Mouse (Mus musculus) myocyte (in vitro differentiated cells): ENCODE results near the gene Gm20388. TPM values are rescaled to one million over a fixed set of nuclear protein-coding genes. Genes with fewer than 3 reads are reported as not detected.
A peak's percentile ranks its signal among the peaks of the same experiment; 100 is the strongest.
"Not testable (repeated sequence)": the region's sequence is repeated elsewhere in the genome, so short reads cannot be mapped to it uniquely, and the experiment has no call there.

Experiments used
- H3K27me3 ChIP-seq: one replicate; pipeline ENCODE4 v1.6.1; 2011; ENCODE audit not compliant: control insufficient read depth, insufficient read depth, insufficient read length
- H3K36me3 ChIP-seq: one replicate; pipeline ENCODE4 v1.6.1; 2011; ENCODE audit not compliant: control insufficient read depth, insufficient read depth
- H3K4me2 ChIP-seq: one replicate; pipeline ENCODE4 v1.6.1; 2011; ENCODE audit warnings: low read depth, control low read depth
- H3K4me3 ChIP-seq: one replicate; pipeline ENCODE4 v1.5.1; 2011; ENCODE audit warnings: mild to moderate bottlenecking, control low read depth, moderate library complexity
- H3K79me2 ChIP-seq: one replicate; pipeline ENCODE4 v1.6.1; 2011; ENCODE audit not compliant: control insufficient read depth, insufficient read depth
- H3ac ChIP-seq: one replicate; pipeline ENCODE4 v1.6.1; 2011; ENCODE audit not compliant: control insufficient read depth, insufficient read length
- CEBPB ChIP-seq: IDR thresholded peaks from 2 replicates; pipeline ENCODE4 v1.6.1; 2011; ENCODE audit warnings: mild to moderate bottlenecking, moderate library complexity; ENCODE audit not compliant: poor library complexity, insufficient read depth, severe bottlenecking
- E2F4 ChIP-seq: IDR thresholded peaks from one replicate; pipeline ENCODE4 v1.6.1; 2011; ENCODE audit warnings: mild to moderate bottlenecking, control low read depth, moderate library complexity; ENCODE audit not compliant: insufficient read depth
- MAX ChIP-seq: IDR thresholded peaks from one replicate; pipeline ENCODE4 v1.6.1; 2011; ENCODE audit warnings: low read depth, mild to moderate bottlenecking, control low read depth
- MYOD1 ChIP-seq, 3 experiments: IDR thresholded peaks; one replicate each; pipeline ENCODE4 v1.6.1; 2011; ENCODE audit warnings: control low read depth in 2 of 3, low read depth in 2 of 3, mild to moderate bottlenecking in 2 of 3, moderate library complexity in 1 of 3; ENCODE audit not compliant: insufficient read length in 2 of 3, control insufficient read depth in 1 of 3
- MYOG ChIP-seq, 3 experiments: IDR thresholded peaks; one replicate each; pipeline ENCODE4 v1.6.1; 2011; ENCODE audit warnings: control low read depth in 2 of 3, low read depth in 2 of 3, mild to moderate bottlenecking in 2 of 3; ENCODE audit not compliant: insufficient read length in 2 of 3, control insufficient read depth in 1 of 3, insufficient read depth in 1 of 3
- POLR2A ChIP-seq: IDR thresholded peaks from one replicate; pipeline ENCODE4 v1.6.1; 2011; ENCODE audit warnings: low read depth, mild to moderate bottlenecking, control low read depth, moderate library complexity; ENCODE audit not compliant: insufficient read length
- POLR2AphosphoS2 ChIP-seq: IDR thresholded peaks from one replicate; pipeline ENCODE4 v1.6.1; 2011; ENCODE audit warnings: low read depth, control low read depth; ENCODE audit not compliant: insufficient read length
- REST ChIP-seq: IDR thresholded peaks from one replicate; pipeline ENCODE4 v1.6.1; 2011; ENCODE audit warnings: mild to moderate bottlenecking, control low read depth, moderate library complexity; ENCODE audit not compliant: insufficient read depth, insufficient read length
- SRF ChIP-seq: IDR thresholded peaks from one replicate; pipeline ENCODE4 v1.6.1; 2011; ENCODE audit warnings: low read depth; ENCODE audit not compliant: control insufficient read depth, insufficient read length
- TCF12 ChIP-seq: IDR thresholded peaks from one replicate; pipeline ENCODE4 v1.6.1; 2011; ENCODE audit warnings: mild to moderate bottlenecking, control low read depth; ENCODE audit not compliant: poor library complexity, insufficient read depth, severe bottlenecking
- TCF3 ChIP-seq: IDR thresholded peaks from one replicate; pipeline ENCODE4 v1.6.1; 2011; ENCODE audit warnings: low read depth, control low read depth; ENCODE audit not compliant: insufficient read length
- USF1 ChIP-seq: IDR thresholded peaks from one replicate; pipeline ENCODE4 v1.6.1; 2011; ENCODE audit warnings: low read depth, mild to moderate bottlenecking, control low read depth, moderate library complexity
- polyA plus RNA-seq: library from polyadenylated mRNA; unstranded; fragments of >200 nt; fragmentation: generic; extraction: Trizol; gene quantifications from one replicate; pipeline ENCODE4 v1.2.1, GENCODE M21; 2012; ENCODE audit warnings: missing spikeins

The Gm20388 gene
- polyA plus RNA-seq, 1 experiment, result 15.3 TPM

DNA sequence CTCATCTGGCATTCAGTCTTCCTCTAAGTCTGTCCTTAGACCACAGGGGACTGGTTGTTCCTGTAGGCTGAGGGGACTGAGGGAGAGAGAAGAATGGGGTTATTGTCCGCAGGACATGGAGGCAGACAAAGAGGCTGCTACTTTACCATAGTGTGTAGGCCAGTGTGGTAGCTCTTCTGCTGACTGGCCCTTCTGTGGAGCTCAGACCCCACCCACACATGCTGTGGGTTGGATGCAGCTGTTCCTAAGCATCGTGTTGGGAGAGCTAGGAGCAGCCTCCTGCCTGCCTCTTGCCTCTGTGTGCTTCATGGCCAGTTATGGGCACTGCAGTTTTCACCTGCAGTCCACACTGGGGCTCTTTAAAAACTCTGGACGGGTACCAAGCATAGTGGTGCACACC lies 3346.5 kb downstream of the Gm20388 start:
- Histone ChIP-seq H3K27me3 (no peaks in the 10 kb centered on the region), H3ac (no peak overlapping the region), H3K4me2 (peak overlapping the region; percentile 45), H3K4me3 (no peak overlapping the region), H3K79me2 (peaks cover 23% of the 10 kb centered on the region), H3K36me3 (peaks cover 13% of the 10 kb centered on the region)
- peak; percentile 60 for TF ChIP-seq SRF
- no peak for TF ChIP-seq E2F4
- TF ChIP-seq POLR2A, result no peak
- peak; percentile 13 to 91 (median 42) for TF ChIP-seq MYOG (IDR thresholded peaks at IDR 0.05; ENCODE audit: control insufficient read depth in 1 of 3, insufficient read depth in 1 of 3, insufficient read length in 2 of 3, low read depth in 2 of 3)
- TF ChIP-seq CEBPB, result no peak
- no peak for TF ChIP-seq TCF3
- TF ChIP-seq MYOD1 (IDR thresholded peaks at IDR 0.05; ENCODE audit: control insufficient read depth in 1 of 3, insufficient read length in 2 of 3, low read depth in 2 of 3), result peak; percentile 56 to 96 (median 96)
- peak; percentile 6 for TF ChIP-seq TCF12
- TF ChIP-seq USF1, result no peak
- no peak for TF ChIP-seq MAX
- peak; percentile 4 for TF ChIP-seq POLR2AphosphoS2
- TF ChIP-seq REST, result no peak

- H3K4me3 ChIP-seq, result not testable (repeated sequence)
- peaks cover 13% of the 10 kb centered on the region for H3K36me3 ChIP-seq
These were observed 3347.0 kb downstream of the Gm20388 start for GRCm38 (mm10) chr8:123257593-123257992.

GRCm38 (mm10) chr8:123267926-123268656 lies 3357.4 kb downstream of the Gm20388 start:
- H3K27me3 ChIP-seq, result no peaks in the 10 kb centered on the region
- H3K36me3 ChIP-seq, result peaks cover 9% of the 10 kb centered on the region
- peak in 1 of 3 experiments; percentile 28 for TF ChIP-seq MYOG (IDR thresholded peaks at IDR 0.05; ENCODE audit: control insufficient read depth in 1 of 3, insufficient read depth in 1 of 3, insufficient read length in 2 of 3, low read depth in 2 of 3)
- TF ChIP-seq MYOD1 (IDR thresholded peaks at IDR 0.05; ENCODE audit: control insufficient read depth in 1 of 3, insufficient read length in 2 of 3, low read depth in 2 of 3), result no peak
- TF ChIP-seq POLR2A, result no peak
- TF ChIP-seq E2F4, result no peak
- peak; percentile 2 for TF ChIP-seq POLR2AphosphoS2

More at GRCm38 (mm10) chr8:123257593-123257992, 3347.0 kb downstream of the Gm20388 start:
- peaks cover 23% of the 10 kb centered on the region for H3K79me2 ChIP-seq
- not testable (repeated sequence) for H3K27me3 ChIP-seq, H3K4me2 ChIP-seq, H3ac ChIP-seq

DNA sequence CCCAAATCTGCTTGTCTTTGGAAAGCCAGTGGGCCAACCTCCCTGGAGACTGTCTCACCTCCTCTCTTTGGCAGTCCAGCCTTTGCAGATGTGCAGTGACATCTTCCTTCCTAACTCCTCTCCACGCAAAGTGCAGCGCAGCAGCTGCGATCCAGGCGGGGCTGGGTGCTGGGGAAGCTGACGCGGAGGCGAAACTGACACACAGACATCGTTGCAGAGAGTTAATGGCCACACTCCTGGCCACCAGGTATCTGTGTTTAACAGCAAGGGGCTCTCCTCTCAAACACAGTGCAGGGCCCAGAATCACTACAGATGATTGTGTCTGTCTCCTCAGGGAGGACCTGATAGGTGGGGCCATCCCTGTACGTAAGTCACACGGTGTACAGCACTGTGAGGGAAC lies 3360.5 kb downstream of the Gm20388 start:
- H3K36me3 ChIP-seq, result peaks cover 4% of the 10 kb centered on the region
- H3K4me3 ChIP-seq, result no peak overlapping the region
- H3K27me3 ChIP-seq, result no peaks in the 10 kb centered on the region
- H3K79me2 ChIP-seq, result no peaks in the 10 kb centered on the region
- no peak overlapping the region for H3K4me2 ChIP-seq
- H3ac ChIP-seq, result no peak overlapping the region
- TF ChIP-seq REST (no peak), TCF12 (no peak), MAX (no peak), SRF (no peak), CEBPB (no peak), POLR2AphosphoS2 (peak; percentile 55), MYOG (IDR thresholded peaks at IDR 0.05; ENCODE audit: control insufficient read depth in 1 of 3, insufficient read depth in 1 of 3, insufficient read length in 2 of 3, low read depth in 2 of 3) (no peak), POLR2A (no peak)

More at GRCm38 (mm10) chr8:123267926-123268656, 3357.4 kb downstream of the Gm20388 start:
- H3ac ChIP-seq, result no peak overlapping the region
- H3K79me2 ChIP-seq, result no peaks in the 10 kb centered on the region
- no peak overlapping the region for H3K4me2 ChIP-seq
- H3K4me3 ChIP-seq, result no peak overlapping the region

DNA sequence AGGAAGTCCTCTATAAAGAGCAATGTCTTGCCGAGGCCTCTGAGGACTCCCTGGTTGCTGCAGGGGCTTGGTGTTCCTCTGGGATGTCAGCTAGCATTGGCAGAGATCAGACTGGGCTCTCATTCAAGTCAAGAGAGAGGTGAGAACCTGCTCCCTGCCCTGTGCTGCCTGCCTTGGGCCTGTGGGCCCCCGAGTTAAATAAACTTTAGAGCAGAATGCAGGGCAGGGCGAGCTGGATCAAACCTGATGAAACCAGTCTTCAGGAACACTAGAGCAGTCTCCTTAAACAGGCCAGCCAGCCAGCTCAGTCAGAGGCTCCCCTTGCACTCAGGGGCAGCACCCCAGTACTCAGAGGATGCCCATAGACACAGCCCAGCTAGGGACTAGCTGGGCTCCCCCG lies 3361.3 kb downstream of the Gm20388 start:
- TF ChIP-seq E2F4 (no peak), CEBPB (no peak), POLR2AphosphoS2 (no peak), POLR2A (no peak), MYOD1 (IDR thresholded peaks at IDR 0.05; ENCODE audit: control insufficient read depth in 1 of 3, insufficient read length in 2 of 3, low read depth in 2 of 3) (no peak), REST (no peak), TCF12 (no peak), MAX (no peak), TCF3 (no peak), SRF (no peak), MYOG (IDR thresholded peaks at IDR 0.05; ENCODE audit: control insufficient read depth in 1 of 3, insufficient read depth in 1 of 3, insufficient read length in 2 of 3, low read depth in 2 of 3) (no peak)
- H3K79me2 ChIP-seq, result no peaks in the 10 kb centered on the region
- H3K4me3 ChIP-seq, result no peak overlapping the region
- H3K27me3 ChIP-seq, result no peaks in the 10 kb centered on the region
- no peak overlapping the region for H3K4me2 ChIP-seq
- H3ac ChIP-seq, result no peak overlapping the region
- H3K36me3 ChIP-seq, result no peaks in the 10 kb centered on the region
